Mouse (Mus musculus) T-cell, adult 2 months (primary cell): Measurements from ENCODE around the gene Zfp446.

Source experiments
- DNase-seq: peaks from one replicate; pipeline ENCODE4 v3.0.0; 2022; ENCODE audit warnings: low spot score

Zfp446 gene

DNA sequence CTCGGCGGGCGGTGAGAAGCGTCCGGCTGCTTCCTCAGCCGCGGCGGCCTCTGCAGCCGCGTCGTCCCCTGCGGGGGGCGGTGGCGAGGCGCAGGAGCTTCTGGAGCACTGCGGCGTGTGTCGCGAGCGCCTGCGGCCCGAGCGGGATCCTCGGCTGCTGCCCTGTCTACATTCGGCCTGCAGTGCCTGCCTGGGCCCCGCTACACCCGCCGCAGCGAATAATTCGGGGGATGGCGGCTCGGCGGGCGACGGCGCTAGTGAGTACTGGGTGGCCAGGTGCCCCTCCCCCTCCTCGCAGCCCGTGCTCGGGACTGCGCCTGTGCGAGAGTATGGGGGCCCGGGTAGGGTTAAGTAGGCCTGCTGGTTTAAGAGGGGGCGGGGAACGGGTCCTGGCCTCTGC, 47.2 kb downstream of the Zfp446 start:
- peak; percentile 45 for DNase-seq

DNA sequence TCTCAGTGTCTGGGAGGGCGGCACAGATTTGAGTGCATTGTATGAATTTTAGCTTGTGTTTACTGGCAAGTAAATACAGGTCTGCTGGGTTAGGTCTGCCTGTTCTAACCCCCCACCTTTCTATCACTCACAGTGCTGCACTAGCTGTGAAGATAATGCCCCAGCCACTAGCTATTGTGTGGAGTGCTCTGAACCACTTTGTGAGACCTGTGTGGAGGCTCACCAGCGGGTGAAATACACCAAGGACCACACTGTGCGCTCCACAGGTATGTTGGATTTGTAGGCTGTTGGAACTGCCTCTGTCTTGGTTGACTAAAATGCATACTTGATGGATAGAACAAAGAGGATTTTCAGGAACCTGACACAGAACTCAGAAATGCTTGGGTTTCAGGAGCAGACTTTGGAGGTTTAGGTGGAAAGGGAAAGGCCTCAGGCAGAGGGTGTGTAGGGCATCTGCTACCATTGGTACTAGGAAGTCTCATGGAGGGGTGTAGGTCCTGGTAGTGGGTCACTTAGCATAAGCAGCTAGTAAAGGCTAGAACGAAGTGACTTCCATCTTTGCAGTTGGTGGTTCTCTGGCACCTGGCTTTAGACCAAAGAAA, 48.0 kb downstream of the Zfp446 start:
- DNase-seq = no peak

GRCm38 (mm10) chr7:13028986-13029385, 51.3 kb downstream of the Zfp446 start:
- no peak for DNase-seq

GRCm38 (mm10) chr7:13031069-13031468, 53.4 kb downstream of the Zfp446 start:
- DNase-seq = peak; percentile 18

- no peak for DNase-seq
Measured at GRCm38 (mm10) chr7:13031983-13032382, 54.3 kb downstream of the Zfp446 start.

DNA sequence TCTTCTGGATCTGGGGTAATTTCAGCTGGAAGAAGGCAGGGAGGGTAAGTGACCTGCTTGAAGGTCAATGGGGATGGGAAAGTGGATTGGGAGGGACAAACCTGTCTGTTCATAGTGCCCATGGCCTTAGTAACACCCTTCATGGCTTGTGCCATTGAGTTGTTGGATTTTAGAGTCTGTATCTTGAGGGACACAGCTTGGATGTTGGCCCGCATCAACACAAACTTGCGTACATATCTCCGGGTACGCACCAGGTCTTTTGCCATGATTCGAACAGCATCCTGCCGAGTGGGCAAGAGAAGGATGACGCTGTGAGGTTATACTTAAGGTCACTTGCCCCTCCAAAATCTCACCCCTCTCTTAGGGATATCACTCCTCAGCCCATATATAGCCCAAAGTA, 54.9 kb downstream of the Zfp446 start:
- no peak for DNase-seq

- no peak for DNase-seq
Measured at GRCm38 (mm10) chr7:13033451-13034147, 56.0 kb downstream of the Zfp446 start.

- DNase-seq = peak; percentile 96
Measured at GRCm38 (mm10) chr7:13034148-13034977, 56.7 kb downstream of the Zfp446 start, which contains the start of gene Chmp2a. TSS of gene Chmp2a (minus strand) at chr7:13034807.
